Mouse (Mus musculus) cortical plate, adult 2 months (tissue): ENCODE results near the gene Siglec1. TPM values are rescaled to one million over a fixed set of nuclear protein-coding genes. Genes with fewer than 3 reads are reported as not detected.

ENCODE experiments used
- H3K27ac ChIP-seq: fragments of 200-500 bp; 2 replicates; pipeline ENCODE4 v1.5.1; 2012; ENCODE audit warnings: low read length, control low read depth, inconsistent platforms; ENCODE audit not compliant: insufficient read depth
- H3K4me1 ChIP-seq: fragments of 200-500 bp; 2 replicates; pipeline ENCODE4 v1.6.1; 2011; ENCODE audit warnings: low read length; ENCODE audit not compliant: control insufficient read depth, insufficient read depth
- H3K4me3 ChIP-seq: fragments of 200-500 bp; 2 replicates; pipeline ENCODE4 v1.5.1; 2011; ENCODE audit warnings: mild to moderate bottlenecking, low read length, control low read depth; ENCODE audit not compliant: insufficient read depth
- CTCF ChIP-seq: fragments of 200-500 bp; IDR thresholded peaks from 2 replicates; pipeline ENCODE4 v1.5.1; 2011; ENCODE audit warnings: mild to moderate bottlenecking, control low read depth, low read length; ENCODE audit not compliant: insufficient read depth; ENCODE audit errors: extremely low read depth
- POLR2A ChIP-seq: fragments of 200-500 bp; IDR thresholded peaks from 2 replicates; pipeline ENCODE4 v1.6.1; 2011; ENCODE audit warnings: mild to moderate bottlenecking, low read length, control low read depth; ENCODE audit not compliant: insufficient read depth; ENCODE audit errors: extremely low read depth
- polyA plus RNA-seq: library from polyadenylated mRNA; depleted of rRNA; stranded (reverse); fragments of >200 nt; gene quantifications from 2 replicates; pipeline ENCODE4 v1.2.3, GENCODE M21; 2012; rRNA removed

Siglec1 gene
- polyA plus RNA-seq, 1 experiment, result 0.35 TPM

GRCm38 (mm10) chr2:131026941-131027340, 59.6 kb downstream of the Siglec1 start:
- Histone ChIP-seq H3K4me1 (no peaks in the 10 kb centered on the region; the same call in none of the 2 replicates), H3K27ac (no peak overlapping the region), H3K4me3 (no peak overlapping the region)
- TF ChIP-seq CTCF (no peak), POLR2A (no peak)

GRCm38 (mm10) chr2:131025230-131025629, 61.3 kb downstream of the Siglec1 start:
- no peak overlapping the region for H3K27ac ChIP-seq
- no peak for TF ChIP-seq POLR2A
- no peak for TF ChIP-seq CTCF
- H3K4me3 ChIP-seq, result no peak overlapping the region
- no peaks in the 10 kb centered on the region; the same call in none of the 2 replicates for H3K4me1 ChIP-seq

Other genes starting within 250 kb of the Siglec1 start
- gene 4930402H24Rik, start 180.4 kb downstream of the Siglec1 start, polyA plus RNA-seq, result 62.4 and 62.9 TPM in 2 replicates
- gene Atrn, start 180.3 kb downstream of the Siglec1 start, polyA plus RNA-seq, result 57.9 and 59.3 TPM in 2 replicates
- 201 and 206 TPM in 2 replicates for gene Gfra4, start 43.7 kb downstream of the Siglec1 start, polyA plus RNA-seq
- gene Adam33, start 23.0 kb downstream of the Siglec1 start, polyA plus RNA-seq, result 21.0 and 21.7 TPM in 2 replicates
- gene Hspa12b, start 40.5 kb upstream of the Siglec1 start, polyA plus RNA-seq, result 10.2 and 10.5 TPM in 2 replicates
- not detected in 2 replicates for gene Gm11037, start 46.7 kb upstream of the Siglec1 start, polyA plus RNA-seq
- gene 1700037H04Rik, start 73.3 kb upstream of the Siglec1 start, polyA plus RNA-seq, result 110 and 130 TPM in 2 replicates
- gene Cenpb, start 93.3 kb upstream of the Siglec1 start, polyA plus RNA-seq, result 82.1 and 87.2 TPM in 2 replicates
- 42.9 and 52.5 TPM in 2 replicates for gene Cdc25b, start 100.2 kb upstream of the Siglec1 start, polyA plus RNA-seq
- 8.4 and 10.4 TPM in 2 replicates for gene Spef1, start 100.5 kb upstream of the Siglec1 start, polyA plus RNA-seq
- 46.0 and 47.5 TPM in 2 replicates for gene Ap5s1, start 120.3 kb upstream of the Siglec1 start, polyA plus RNA-seq
- gene Mavs, start 147.3 kb upstream of the Siglec1 start, polyA plus RNA-seq, result 8.8 and 10.1 TPM in 2 replicates
- gene Pank2, start 175.7 kb upstream of the Siglec1 start, polyA plus RNA-seq, result 32.4 and 35.5 TPM in 2 replicates